Mouse (Mus musculus): Measurements from ENCODE around the gene Pex26. TPM values are rescaled to one million over a fixed set of nuclear protein-coding genes. Genes with fewer than 3 reads are reported as not detected.

Pex26 gene
- polyA plus RNA-seq, 1 experiment from 2014 or later, result 6.5 TPM

GRCm38 (mm10) chr6:121224993-121225392 is 41.5 kb downstream of the Pex26 start:
- 19% methylated on average over 6 of the region's 6 CpGs for WGBS
- Histone ChIP-seq H3K36me3 (ENCODE audit: control insufficient read depth, insufficient read depth, low read length) (no peaks in the 10 kb centered on the region), H3K9me3 (ENCODE audit: control insufficient read depth, low read length) (no peaks in the 10 kb centered on the region), H3K4me3 (ENCODE audit: low read depth, low read length) (no peak overlapping the region), H3K4me1 (replicated peaks; ENCODE audit: control insufficient read depth, insufficient read depth) (no peaks in the 10 kb centered on the region), H3K27ac (replicated peaks) (no peak overlapping the region), H3K27me3 (ENCODE audit: control insufficient read depth, insufficient read depth, low read length) (no peaks in the 10 kb centered on the region), H3K9ac (ENCODE audit: low read length) (no peak overlapping the region), H3K4me2 (replicated peaks; ENCODE audit: low read depth) (no peak overlapping the region)
- DNase-seq (ENCODE audit: low spot score), result no peak
- no peak for ATAC-seq (ENCODE audit: low FRiP score, low TSS enrichment)
- TF ChIP-seq CTCF (IDR thresholded peaks at IDR 0.05; ENCODE audit: low read depth) (no peak), EP300 (optimal IDR thresholded peaks at IDR 0.05) (no peak)

GRCm38 (mm10) chr6:121226043-121226442 is 42.6 kb downstream of the Pex26 start:
- Histone ChIP-seq H3K27ac (replicated peaks) (no peak overlapping the region), H3K9me3 (ENCODE audit: control insufficient read depth, low read length) (no peaks in the 10 kb centered on the region), H3K27me3 (ENCODE audit: control insufficient read depth, insufficient read depth, low read length) (no peaks in the 10 kb centered on the region), H3K9ac (ENCODE audit: low read length) (no peak overlapping the region), H3K36me3 (ENCODE audit: control insufficient read depth, insufficient read depth, low read length) (no peaks in the 10 kb centered on the region), H3K4me2 (replicated peaks; ENCODE audit: low read depth) (no peak overlapping the region), H3K4me3 (ENCODE audit: low read depth, low read length) (no peak overlapping the region), H3K4me1 (replicated peaks; ENCODE audit: control insufficient read depth, insufficient read depth) (no peaks in the 10 kb centered on the region)
- 49% methylated on average over 4 of the region's 4 CpGs for WGBS
- ATAC-seq (ENCODE audit: low FRiP score, low TSS enrichment) (no peak), DNase-seq (ENCODE audit: low spot score) (no peak)
- TF ChIP-seq EP300 (optimal IDR thresholded peaks at IDR 0.05) (no peak), CTCF (IDR thresholded peaks at IDR 0.05; ENCODE audit: low read depth) (no peak)

- no peak overlapping the region for H3K4me2 ChIP-seq (replicated peaks; ENCODE audit: low read depth)
- H3K9ac ChIP-seq (ENCODE audit: low read length), result no peak overlapping the region
- no peak overlapping the region for H3K27ac ChIP-seq (replicated peaks)
- no peaks in the 10 kb centered on the region for H3K9me3 ChIP-seq (ENCODE audit: control insufficient read depth, low read length)
- no peaks in the 10 kb centered on the region for H3K36me3 ChIP-seq (ENCODE audit: control insufficient read depth, insufficient read depth, low read length)
- no peak for TF ChIP-seq CTCF (IDR thresholded peaks at IDR 0.05; ENCODE audit: low read depth)
- no peak for TF ChIP-seq EP300 (optimal IDR thresholded peaks at IDR 0.05)
- ATAC-seq (ENCODE audit: low FRiP score, low TSS enrichment) (no peak), DNase-seq (ENCODE audit: low spot score) (no peak)
- H3K4me1 ChIP-seq (replicated peaks; ENCODE audit: control insufficient read depth, insufficient read depth), result no peaks in the 10 kb centered on the region
- no peaks in the 10 kb centered on the region for H3K27me3 ChIP-seq (ENCODE audit: control insufficient read depth, insufficient read depth, low read length)
- no peak overlapping the region for H3K4me3 ChIP-seq (ENCODE audit: low read depth, low read length)
- WGBS, result 67% methylated on average over 2 of the region's 2 CpGs
Observed at GRCm38 (mm10) chr6:121226744-121227143, 43.3 kb downstream of the Pex26 start.

GRCm38 (mm10) chr6:121228421-121228820 is 45.0 kb downstream of the Pex26 start:
- Histone ChIP-seq H3K4me2 (replicated peaks; ENCODE audit: low read depth) (no peak overlapping the region), H3K4me3 (ENCODE audit: low read depth, low read length) (no peak overlapping the region), H3K36me3 (ENCODE audit: control insufficient read depth, insufficient read depth, low read length) (no peaks in the 10 kb centered on the region), H3K9ac (ENCODE audit: low read length) (no peak overlapping the region), H3K4me1 (replicated peaks; ENCODE audit: control insufficient read depth, insufficient read depth) (no peaks in the 10 kb centered on the region), H3K9me3 (ENCODE audit: control insufficient read depth, low read length) (no peaks in the 10 kb centered on the region), H3K27me3 (ENCODE audit: control insufficient read depth, insufficient read depth, low read length) (no peaks in the 10 kb centered on the region), H3K27ac (replicated peaks) (no peak overlapping the region)
- ATAC-seq (ENCODE audit: low FRiP score, low TSS enrichment), result no peak
- DNase-seq (ENCODE audit: low spot score), result no peak
- no peak for TF ChIP-seq EP300 (optimal IDR thresholded peaks at IDR 0.05)
- TF ChIP-seq CTCF (IDR thresholded peaks at IDR 0.05; ENCODE audit: low read depth), result no peak
- 53% methylated on average over 8 of the region's 8 CpGs for WGBS

GRCm38 (mm10) chr6:121232652-121233051 is 49.2 kb downstream of the Pex26 start:
- ATAC-seq (ENCODE audit: low FRiP score, low TSS enrichment), result no peak
- Histone ChIP-seq H3K27ac (replicated peaks) (no peak overlapping the region), H3K4me1 (replicated peaks; ENCODE audit: control insufficient read depth, insufficient read depth) (no peaks in the 10 kb centered on the region), H3K36me3 (ENCODE audit: control insufficient read depth, insufficient read depth, low read length) (no peaks in the 10 kb centered on the region), H3K4me2 (replicated peaks; ENCODE audit: low read depth) (no peak overlapping the region), H3K9ac (ENCODE audit: low read length) (no peak overlapping the region), H3K4me3 (ENCODE audit: low read depth, low read length) (no peak overlapping the region), H3K9me3 (ENCODE audit: control insufficient read depth, low read length) (no peaks in the 10 kb centered on the region), H3K27me3 (ENCODE audit: control insufficient read depth, insufficient read depth, low read length) (no peaks in the 10 kb centered on the region)
- WGBS, result 55% methylated on average over 1 of the region's 1 CpGs
- DNase-seq (ENCODE audit: low spot score), result no peak
- no peak for TF ChIP-seq EP300 (optimal IDR thresholded peaks at IDR 0.05)
- no peak for TF ChIP-seq CTCF (IDR thresholded peaks at IDR 0.05; ENCODE audit: low read depth)

- Histone ChIP-seq H3K27ac (replicated peaks) (no peak overlapping the region), H3K4me1 (replicated peaks; ENCODE audit: control insufficient read depth, insufficient read depth) (no peaks in the 10 kb centered on the region), H3K4me2 (replicated peaks; ENCODE audit: low read depth) (no peak overlapping the region), H3K36me3 (ENCODE audit: control insufficient read depth, insufficient read depth, low read length) (no peaks in the 10 kb centered on the region), H3K4me3 (ENCODE audit: low read depth, low read length) (no peak overlapping the region), H3K9me3 (ENCODE audit: control insufficient read depth, low read length) (no peaks in the 10 kb centered on the region), H3K9ac (ENCODE audit: low read length) (no peak overlapping the region), H3K27me3 (ENCODE audit: control insufficient read depth, insufficient read depth, low read length) (no peaks in the 10 kb centered on the region)
- DNase-seq (ENCODE audit: low spot score), result no peak
- ATAC-seq (ENCODE audit: low FRiP score, low TSS enrichment), result no peak
- TF ChIP-seq EP300 (optimal IDR thresholded peaks at IDR 0.05) (no peak), CTCF (IDR thresholded peaks at IDR 0.05; ENCODE audit: low read depth) (no peak)
- WGBS, result 82% methylated on average over 2 of the region's 2 CpGs
Observed at GRCm38 (mm10) chr6:121236386-121236785, 52.9 kb downstream of the Pex26 start.

All from stomach, postnatal 0 days (tissue).